Mouse (Mus musculus) stomach, postnatal 0 days (tissue): Measurements from ENCODE around the gene Pnliprp2.

Experiments used
- CTCF ChIP-seq: IDR thresholded peaks from 2 replicates; pipeline ENCODE4 v1.5.1; 2016; ENCODE audit warnings: antibody characterized with exemption, low read depth, mild to moderate bottlenecking, moderate library complexity
- EP300 ChIP-seq: optimal IDR thresholded peaks from 2 replicates; pipeline ENCODE3; 2016; ENCODE audit warnings: antibody characterized with exemption

DNA sequence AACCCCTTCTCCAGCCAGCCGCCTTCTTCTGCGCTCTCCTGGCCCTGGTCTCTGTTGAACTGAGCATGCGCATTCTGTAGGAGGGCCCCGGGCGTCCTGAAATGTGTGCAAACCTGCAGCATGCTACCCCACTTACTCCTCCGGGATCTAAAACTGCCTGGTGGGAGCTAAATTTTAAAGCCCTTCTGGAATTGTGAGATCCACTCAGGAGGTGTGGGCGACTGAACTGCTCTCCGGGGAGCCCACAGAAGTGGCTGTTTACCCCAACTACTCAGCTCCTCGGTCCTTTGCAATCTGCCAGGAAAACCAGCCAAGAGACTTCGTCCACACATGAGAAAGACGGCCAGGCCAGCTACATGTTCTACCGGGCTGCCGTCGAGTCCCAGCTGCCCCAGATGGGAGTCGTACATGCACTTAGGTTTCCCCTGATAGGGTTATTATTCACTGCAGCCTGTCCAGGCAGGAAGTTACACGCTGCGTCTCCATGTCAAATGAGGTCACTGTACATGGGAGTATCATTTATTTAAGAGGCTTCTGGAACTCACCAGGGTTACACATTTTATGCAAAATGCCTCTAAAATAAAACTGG lies 57.0 kb downstream of the Pnliprp2 start:
- TF ChIP-seq CTCF, result no peak
- no peak for TF ChIP-seq EP300
